Mouse (Mus musculus): ENCODE measurements at regions not wholly inside any gene's neighbourhood (a gene's known extent, or its start where the extent isn't known, plus 50 kb on each side); places are given as distances from the start of the nearest gene placed in this dataset.

DNA sequence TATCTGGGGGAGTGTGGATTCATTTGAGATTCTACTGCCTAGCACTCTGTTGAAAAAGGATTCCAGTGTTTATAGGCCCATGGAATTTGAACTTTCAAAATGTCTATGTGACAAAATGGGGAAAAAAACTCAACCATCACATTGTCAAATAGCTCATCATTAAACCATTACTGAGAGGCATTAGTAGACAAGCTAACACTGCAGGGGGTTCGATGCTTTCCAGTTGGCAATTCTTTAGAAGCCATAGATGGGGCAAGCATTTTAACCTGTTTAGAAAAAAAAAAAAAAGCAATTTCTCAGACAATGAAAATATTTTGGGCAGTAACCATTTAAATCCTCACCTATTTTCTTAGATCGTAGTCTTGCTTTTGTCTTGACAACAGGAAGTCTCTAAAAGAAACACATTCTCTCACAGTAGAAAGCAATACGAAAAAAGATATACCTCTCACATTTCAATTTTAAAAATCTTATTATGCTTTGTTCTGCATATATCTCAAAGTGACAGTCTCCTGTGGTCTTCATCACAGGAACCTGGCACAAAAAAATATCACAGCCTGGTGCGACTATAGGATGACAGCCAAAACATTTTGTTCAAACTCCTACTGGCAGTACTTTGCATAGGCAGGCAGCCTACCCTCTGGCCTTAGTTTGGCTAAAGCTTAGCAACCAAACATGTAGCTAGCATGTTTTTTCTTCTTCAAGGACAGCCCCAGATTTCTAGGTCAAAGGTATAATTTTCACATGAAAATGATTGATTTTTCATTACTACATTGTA, 1787.5 kb downstream of the Pcdh19 start:
- peak in 1 of 2 experiments; percentile 20 for DNase-seq

- DNase-seq = no peak
Observed at GRCm38 (mm10) chrX:131885092-131885491, 1803.7 kb downstream of the Pcdh19 start.
